Mouse (Mus musculus) colon, adult 2 months (tissue): ENCODE data around the gene Zyg11b. TPM values are rescaled to one million over a fixed set of nuclear protein-coding genes. Genes with fewer than 3 reads are reported as not detected.

Experiments
- polyA plus RNA-seq: library from polyadenylated mRNA; depleted of rRNA; stranded (reverse); fragments of >200 nt; gene quantifications from 2 replicates; pipeline ENCODE4 v1.2.3, GENCODE M21; 2012; rRNA removed

The Zyg11b gene
- polyA plus RNA-seq: 5.2 and 6.0 TPM in 2 replicates

DNA sequence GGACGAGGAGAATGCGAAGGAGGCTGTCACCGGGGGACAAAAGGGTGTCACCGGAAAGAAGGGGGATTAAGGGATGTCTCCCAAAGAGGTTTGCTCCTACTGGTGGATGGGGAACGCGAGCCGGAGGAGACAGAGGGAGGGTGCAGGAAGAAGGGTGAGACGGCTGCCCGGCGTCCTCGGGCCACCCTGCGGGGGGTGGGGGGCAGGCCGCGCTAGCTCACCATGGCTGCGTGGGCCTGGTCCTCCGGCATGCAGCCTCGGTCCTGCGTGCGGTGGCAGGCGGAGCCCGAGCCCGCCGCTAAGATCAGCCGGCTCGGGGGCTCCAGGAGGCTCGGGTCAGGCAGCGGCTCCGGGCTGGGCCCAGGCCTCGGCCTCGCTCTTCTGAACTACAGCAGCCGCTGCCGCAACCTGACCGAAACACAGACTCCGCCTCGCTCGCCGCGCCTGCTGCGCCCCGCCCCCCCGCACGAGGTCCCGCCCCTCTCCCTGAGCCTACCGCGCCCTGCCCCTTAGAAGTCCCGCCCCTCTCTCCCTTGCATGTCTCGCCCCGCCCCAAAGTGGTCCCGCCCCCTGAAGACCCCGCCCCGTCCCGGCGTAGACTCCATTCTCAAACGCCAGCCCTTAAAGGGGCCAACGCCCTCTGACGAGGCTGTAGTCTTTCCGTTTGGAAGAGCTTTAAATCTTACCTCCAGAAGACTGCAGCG is at the start of gene Zyg11b:
Zyg11b (minus strand) TSS at position 427 of the 704 bp plus-strand sequence.

DNA sequence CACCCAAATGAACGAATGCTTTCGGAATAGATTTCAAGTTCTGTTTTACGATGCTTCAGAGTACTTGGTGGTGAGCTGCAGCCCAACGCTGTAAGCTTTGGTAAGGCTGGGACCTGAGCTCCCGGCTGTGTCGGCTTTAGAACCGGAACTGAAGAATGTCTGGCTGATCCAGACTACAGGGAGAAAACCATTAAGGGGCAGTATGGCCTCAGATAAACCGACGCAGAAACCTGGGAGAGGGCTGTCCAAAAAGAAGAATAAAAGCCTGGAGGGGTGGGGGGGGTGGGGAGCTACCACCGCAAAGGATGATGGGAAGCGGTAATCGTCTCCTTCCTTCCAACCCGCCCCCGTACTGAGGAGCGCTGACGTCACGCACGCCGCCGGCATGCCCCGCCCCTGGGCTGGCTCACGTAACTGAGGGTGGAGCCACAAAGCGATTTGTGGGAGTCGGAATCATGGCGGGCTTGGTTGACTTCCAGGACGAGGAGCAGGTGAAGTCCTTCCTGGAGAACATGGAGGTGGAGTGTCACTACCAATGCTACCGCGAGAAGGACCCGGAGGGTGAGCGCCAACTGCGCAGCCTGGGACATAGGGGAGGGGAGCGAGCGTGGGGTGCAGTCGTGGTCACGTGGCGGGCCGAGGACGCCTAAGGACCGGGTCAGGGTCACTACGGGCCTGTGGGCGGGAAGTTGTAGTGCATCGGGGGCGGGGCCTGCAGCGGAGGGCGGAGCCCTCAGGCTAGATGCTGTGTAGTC is 27.0 kb upstream of the Zyg11b start, which contains the start of gene Coa7:
Coa7 (plus strand) TSS at position 411 of the 755 bp plus-strand sequence.

DNA sequence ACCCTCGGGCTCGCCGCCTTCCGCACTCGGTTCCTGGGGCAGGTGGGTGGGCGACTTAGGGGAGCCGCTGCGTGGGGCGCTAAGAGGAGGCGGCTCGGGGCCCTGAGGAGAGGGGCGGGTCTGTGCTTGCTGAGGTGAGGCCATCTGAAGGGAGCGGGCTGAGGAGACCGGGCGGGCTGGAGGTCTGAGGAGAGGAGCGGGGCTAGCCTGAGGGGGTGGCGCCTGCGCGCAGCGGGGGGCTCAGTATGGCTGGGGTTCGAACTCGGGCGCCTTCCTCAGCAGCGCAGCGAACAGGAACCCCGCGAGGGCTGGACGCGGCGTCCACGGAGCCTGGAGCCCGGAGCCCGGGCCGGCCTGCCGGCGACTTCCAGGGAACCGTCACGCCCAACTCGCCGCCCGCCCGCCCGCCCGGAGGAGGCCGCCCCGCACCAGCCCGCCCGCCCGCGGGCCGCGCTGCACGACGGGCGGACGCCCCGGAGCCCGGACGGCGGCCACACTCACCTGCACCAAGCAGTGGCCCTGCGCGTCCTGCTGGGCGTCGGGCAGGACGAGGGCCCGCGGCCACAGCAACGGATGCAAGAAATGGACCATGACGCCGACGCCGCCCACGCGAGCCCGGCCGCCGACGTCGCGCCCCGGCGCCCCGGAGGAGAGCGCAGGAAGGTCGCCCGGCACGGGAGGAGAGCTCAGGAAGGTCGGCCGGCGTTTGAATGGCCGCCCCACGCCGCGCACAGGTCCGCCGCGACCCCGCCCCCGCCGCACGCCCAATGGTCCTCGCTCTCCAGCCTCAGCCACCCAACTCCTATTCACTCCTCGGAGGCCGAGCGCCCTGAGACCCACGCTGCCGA is 83.3 kb downstream of the Zyg11b start, which contains the start of gene Zyg11a:
Zyg11a (minus strand) TSS at position 717 of the 848 bp plus-strand sequence.

Other genes with a start within 250 kb of the Zyg11b start
- gene Podn, start 204.7 kb downstream of the Zyg11b start, polyA plus RNA-seq: 36.2 and 39.4 TPM in 2 replicates
- gene Scp2, start 156.1 kb downstream of the Zyg11b start, polyA plus RNA-seq: 60.2 and 68.2 TPM in 2 replicates
- gene Echdc2, start 135.7 kb downstream of the Zyg11b start, polyA plus RNA-seq: 40.1 and 45.0 TPM in 2 replicates
- gene Zyg11a, start 83.0 kb downstream of the Zyg11b start, polyA plus RNA-seq: 0.06 TPM in 2 replicates
- gene Coa7, start 27.0 kb upstream of the Zyg11b start, polyA plus RNA-seq: 4.1 and 5.9 TPM in 2 replicates
- 0.23 and 0.78 TPM in 2 replicates for gene Shisal2a, start 82.3 kb upstream of the Zyg11b start, polyA plus RNA-seq
- 8.1 and 11.3 TPM in 2 replicates for gene Gpx7, start 105.9 kb upstream of the Zyg11b start, polyA plus RNA-seq
- 20.0 and 20.8 TPM in 2 replicates for gene Tut4, start 158.3 kb upstream of the Zyg11b start, polyA plus RNA-seq